Mouse (Mus musculus): ENCODE data around the gene Jmjd8.

Jmjd8 gene

GRCm38 (mm10) chr17:25808789-25809605 is 19.7 kb upstream of the Jmjd8 start, which contains the start of gene Fbxl16:
TSS of gene Fbxl16 (plus strand) at chr17:25809085.
- peak; percentile 74 to 77 for DNase-seq

- DNase-seq = no peak
Observed at GRCm38 (mm10) chr17:25809606-25810340, 18.9 kb upstream of the Jmjd8 start.

- DNase-seq = no peak
Observed at GRCm38 (mm10) chr17:25810890-25811289, 17.8 kb upstream of the Jmjd8 start.

- peak; percentile 63 to 73 for DNase-seq
Observed at GRCm38 (mm10) chr17:25813471-25813870, 15.2 kb upstream of the Jmjd8 start.

GRCm38 (mm10) chr17:25817662-25818061 is 11.0 kb upstream of the Jmjd8 start:
- no peak for DNase-seq

- DNase-seq = no peak
Observed at GRCm38 (mm10) chr17:25818851-25819780, 9.6 kb upstream of the Jmjd8 start.

- DNase-seq = peak; percentile 76 to 83
Observed at GRCm38 (mm10) chr17:25823452-25823851, 5.2 kb upstream of the Jmjd8 start, which contains the start of gene Wdr24. TSS of gene Wdr24 (plus strand) at chr17:25823627.

- no peak for DNase-seq
Observed at GRCm38 (mm10) chr17:25824362-25825142, 4.1 kb upstream of the Jmjd8 start.

GRCm38 (mm10) chr17:25825311-25825710 is 3.4 kb upstream of the Jmjd8 start:
- no peak for DNase-seq

GRCm38 (mm10) chr17:25825984-25826570 is 2.6 kb upstream of the Jmjd8 start:
- DNase-seq = no peak

- DNase-seq = no peak
Observed at GRCm38 (mm10) chr17:25827011-25827410, 1.7 kb upstream of the Jmjd8 start.

GRCm38 (mm10) chr17:25827546-25828222 is 983 bp upstream of the Jmjd8 start:
- no peak for DNase-seq

- no peak for DNase-seq
Observed at GRCm38 (mm10) chr17:25828223-25828594, 458 bp upstream of the Jmjd8 start.

- no peak for DNase-seq
Observed at GRCm38 (mm10) chr17:25829558-25830017, 921 bp downstream of the Jmjd8 start.

GRCm38 (mm10) chr17:25830200-25830753 is 1.6 kb downstream of the Jmjd8 start:
- DNase-seq = no peak

GRCm38 (mm10) chr17:25830806-25831431 is 2.3 kb downstream of the Jmjd8 start:
- DNase-seq = no peak

GRCm38 (mm10) chr17:25831451-25832281 is 3.0 kb downstream of the Jmjd8 start:
- no peak for DNase-seq

GRCm38 (mm10) chr17:25832436-25833290 is 4.0 kb downstream of the Jmjd8 start:
- DNase-seq = peak; percentile 99 to 100
